Mouse (Mus musculus) embryonic facial prominence, embryonic 11.5 days (tissue): ENCODE data around the gene Chd5. TPM values are rescaled to one million over a fixed set of nuclear protein-coding genes. Genes with fewer than 3 reads are reported as not detected.

Source experiments
- ATAC-seq: fragments of 200-750 bp; cut with Nextera tagmentation; replicated peaks from 2 replicates; pipeline ENCODE4 v1.8.0; 2017; ENCODE audit warnings: low read depth; ENCODE audit not compliant: insufficient number of reproducible peaks, low FRiP score, low TSS enrichment
- DNase-seq: peaks from one replicate; pipeline ENCODE4 v3.0.0-alpha.2; 2015; ENCODE audit warnings: low spot score
- H3K27ac ChIP-seq: fragments of 300-500 bp; sonication (generic); replicated peaks from 2 replicates; pipeline ENCODE4 v1.5.1; 2014; ENCODE audit warnings: mild to moderate bottlenecking, low read depth, low read length, control low read depth
- H3K27me3 ChIP-seq: fragments of 300-500 bp; sonication (generic); 2 replicates; pipeline ENCODE4 v1.6.1; 2014; ENCODE audit warnings: mild to moderate bottlenecking, low read length, moderate library complexity, mixed read lengths; ENCODE audit not compliant: control insufficient read depth, insufficient read depth
- H3K36me3 ChIP-seq: fragments of 300-500 bp; sonication (generic); replicated peaks from 2 replicates; pipeline ENCODE4 v1.6.1; 2014; ENCODE audit warnings: low read depth, mild to moderate bottlenecking, low read length, moderate library complexity, mixed read lengths; ENCODE audit not compliant: control insufficient read depth, insufficient read depth
- H3K4me1 ChIP-seq: fragments of 300-500 bp; sonication (generic); 2 replicates; pipeline ENCODE4 v1.6.1; 2014; ENCODE audit warnings: low read length, mixed read lengths; ENCODE audit not compliant: control insufficient read depth, insufficient read depth
- H3K4me2 ChIP-seq: fragments of 300-500 bp; sonication (generic); 2 replicates; pipeline ENCODE4 v1.6.1; 2014; ENCODE audit warnings: low read depth, mild to moderate bottlenecking, control low read depth, low read length, moderate library complexity
- H3K4me3 ChIP-seq: fragments of 300-500 bp; sonication (generic); 2 replicates; pipeline ENCODE4 v1.5.1; 2014; ENCODE audit warnings: low read depth, low read length, control low read depth
- H3K9ac ChIP-seq: fragments of 300-500 bp; sonication (generic); replicated peaks from 2 replicates; pipeline ENCODE4 v1.6.1; 2014; ENCODE audit warnings: mild to moderate bottlenecking, control low read depth, low read length
- H3K9me3 ChIP-seq: fragments of 300-500 bp; sonication (generic); replicated peaks from 2 replicates; pipeline ENCODE4 v1.6.1; 2016; ENCODE audit warnings: mild to moderate bottlenecking, low read length, inconsistent platforms, mixed read lengths; ENCODE audit not compliant: control insufficient read depth
- WGBS: fragments of 180-500 bp; shearing (Covaris S2); extraction: QIAGEN DNeasy Blood & Tissue Kit; methylation state at CpG from one replicate; pipeline ENCODE4 v1.1.7; 2014; 5-methylcytosine and 5-hydroxymethylcytosine counted together
- polyA plus RNA-seq: library from polyadenylated mRNA; unstranded; fragments of >200 nt; fragmentation: Nextera tagmentation; extraction: Ambion mirVana; gene quantifications from 2 replicates; pipeline ENCODE4 v1.2.1, GENCODE M21; 2014

Gene Chd5
- polyA plus RNA-seq, 1 experiment from 2014 or later = 0.14 TPM

DNA sequence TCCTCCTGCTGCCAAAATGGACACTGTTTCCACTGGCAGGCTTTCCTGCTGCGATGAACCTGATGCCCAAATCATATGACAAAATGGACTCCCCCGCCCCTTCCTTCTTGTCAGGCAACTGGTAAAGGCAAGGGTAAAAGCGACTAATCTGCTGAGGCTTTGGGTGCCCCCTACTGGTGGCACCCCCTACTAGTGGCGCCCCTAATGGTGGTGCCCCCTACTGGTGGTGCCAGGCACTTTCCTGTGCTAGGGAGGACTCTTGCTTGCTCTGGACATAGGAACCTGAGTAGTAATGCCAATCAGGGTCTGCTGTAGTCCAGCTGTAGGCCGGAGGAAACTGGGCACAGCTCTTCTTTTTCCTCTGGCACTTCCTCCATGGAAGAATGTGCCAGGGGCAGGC lies 93.9 kb downstream of the Chd5 start:
- no peak for ATAC-seq
- H3K27me3 ChIP-seq = no peaks in the 10 kb centered on the region
- DNase-seq = peak; percentile 47

DNA sequence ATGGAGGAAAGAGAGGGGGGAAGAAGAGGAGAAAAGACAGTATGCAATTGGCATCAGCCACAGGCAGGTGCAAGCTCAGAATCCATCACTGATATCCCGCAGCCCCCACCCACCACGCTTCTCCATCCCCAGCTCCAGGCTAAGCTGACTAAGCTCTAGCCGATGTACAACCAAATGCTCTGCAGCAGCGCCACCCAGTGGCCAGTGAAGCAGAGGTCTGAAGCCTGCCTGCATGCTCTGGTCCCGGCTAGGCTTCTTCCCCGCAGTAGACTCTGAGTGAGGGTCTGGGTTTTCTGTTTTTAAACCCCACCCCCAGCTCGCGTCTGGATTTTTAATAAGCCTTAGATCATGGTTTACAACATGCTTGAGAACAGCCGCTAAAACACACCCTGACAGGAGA lies 96.4 kb downstream of the Chd5 start:
- Histone ChIP-seq H3K27ac (no peak overlapping the region), H3K4me1 (no peaks in the 10 kb centered on the region), H3K27me3 (no peaks in the 10 kb centered on the region), H3K36me3 (no peaks in the 10 kb centered on the region), H3K4me3 (no peak overlapping the region), H3K4me2 (peak overlapping the region; percentile 24), H3K9ac (no peak overlapping the region), H3K9me3 (no peaks in the 10 kb centered on the region)
- DNase-seq (peak; percentile 93), ATAC-seq (peak; percentile 88)
- WGBS = 3% methylated on average over 9 of the region's 9 CpGs

More for the DNA sequence above, 93.9 kb downstream of the Chd5 start:
- no peak overlapping the region for H3K27ac ChIP-seq
- no peaks in the 10 kb centered on the region for H3K36me3 ChIP-seq
- no peak overlapping the region for H3K4me2 ChIP-seq
- 56% methylated on average over 5 of the region's 5 CpGs for WGBS
- no peak overlapping the region for H3K4me3 ChIP-seq
- no peak overlapping the region for H3K9ac ChIP-seq
- no peaks in the 10 kb centered on the region for H3K4me1 ChIP-seq
- H3K9me3 ChIP-seq = no peaks in the 10 kb centered on the region

DNA sequence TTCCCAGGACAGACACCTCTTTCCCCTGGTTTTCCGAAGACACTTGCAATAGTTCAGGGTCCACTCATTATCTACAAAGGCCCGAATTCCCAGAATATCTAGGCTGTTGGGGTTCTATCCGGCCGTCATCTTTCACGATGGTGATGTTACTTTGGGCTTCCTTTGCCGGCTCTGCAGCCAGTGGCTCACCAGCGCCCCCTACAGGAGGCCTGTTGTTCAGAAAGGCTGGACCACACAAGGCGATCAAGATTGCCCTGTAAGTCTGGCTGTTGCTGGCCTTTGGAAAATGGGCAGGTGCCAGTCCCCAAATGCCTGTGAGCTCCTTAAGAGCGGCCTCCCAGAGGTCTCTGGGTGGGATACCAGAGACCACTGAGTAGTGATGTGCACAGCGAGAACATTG lies 96.8 kb downstream of the Chd5 start:
- Histone ChIP-seq H3K4me3 (no peak overlapping the region), H3K36me3 (no peaks in the 10 kb centered on the region), H3K27ac (no peak overlapping the region), H3K27me3 (no peaks in the 10 kb centered on the region), H3K9ac (no peak overlapping the region), H3K9me3 (no peaks in the 10 kb centered on the region), H3K4me2 (peak overlapping the region; percentile 24), H3K4me1 (no peaks in the 10 kb centered on the region)
- 10% methylated on average over 10 of the region's 10 CpGs for WGBS
- peak; percentile 80 for DNase-seq
- ATAC-seq = peak; percentile 22; the same call in 1 of the 2 replicates

Other genes starting within 250 kb of the Chd5 start
- gene Tnfrsf25, start 222.7 kb upstream of the Chd5 start, polyA plus RNA-seq = 0.21 and 0.75 TPM in 2 replicates
- 6.2 and 7.3 TPM in 2 replicates for gene Espn, start 186.3 kb upstream of the Chd5 start, polyA plus RNA-seq
- gene Hes2, start 179.8 kb upstream of the Chd5 start, polyA plus RNA-seq = 0.22 and 0.24 TPM in 2 replicates
- 47.5 and 54.9 TPM in 2 replicates for gene Acot7, start 160.5 kb upstream of the Chd5 start, polyA plus RNA-seq
- 4.3 and 5.9 TPM in 2 replicates for gene Gpr153, start 64.4 kb upstream of the Chd5 start, polyA plus RNA-seq
- 0.32 and 0.65 TPM in 2 replicates for gene Hes3, start 47.0 kb upstream of the Chd5 start, polyA plus RNA-seq
- gene Icmt, start 41.4 kb upstream of the Chd5 start, polyA plus RNA-seq = 23.4 and 24.8 TPM in 2 replicates
- 0.41 and 1.0 TPM in 2 replicates for gene Rnf207, start 19.7 kb upstream of the Chd5 start, polyA plus RNA-seq
- 404 and 441 TPM in 2 replicates for gene Rpl22, start 12.9 kb upstream of the Chd5 start, polyA plus RNA-seq
- 2.2 and 2.9 TPM in 2 replicates for gene Nphp4, start 138.1 kb downstream of the Chd5 start, polyA plus RNA-seq
- gene Kcnab2, start 139.2 kb downstream of the Chd5 start, polyA plus RNA-seq = 5.4 and 5.9 TPM in 2 replicates